Mouse (Mus musculus) ES-Bruce4 (cell line): ENCODE measurements at regions not wholly inside any gene's neighbourhood (a gene's known extent, or its start where the extent isn't known, plus 50 kb on each side); places are given as distances from the start of the nearest gene placed in this dataset.

Source experiments
- CTCF ChIP-seq: IDR thresholded peaks from one replicate; pipeline ENCODE4 v1.8.1; 2011; ENCODE audit warnings: low read depth, low read length
- EP300 ChIP-seq: IDR thresholded peaks from 2 replicates; pipeline ENCODE4 v1.6.1; 2011; ENCODE audit warnings: low read depth, low read length; ENCODE audit not compliant: insufficient read depth
- POLR2A ChIP-seq: IDR thresholded peaks from one replicate; pipeline ENCODE4 v1.8.1; 2011; ENCODE audit warnings: low read length; ENCODE audit not compliant: insufficient read depth

DNA sequence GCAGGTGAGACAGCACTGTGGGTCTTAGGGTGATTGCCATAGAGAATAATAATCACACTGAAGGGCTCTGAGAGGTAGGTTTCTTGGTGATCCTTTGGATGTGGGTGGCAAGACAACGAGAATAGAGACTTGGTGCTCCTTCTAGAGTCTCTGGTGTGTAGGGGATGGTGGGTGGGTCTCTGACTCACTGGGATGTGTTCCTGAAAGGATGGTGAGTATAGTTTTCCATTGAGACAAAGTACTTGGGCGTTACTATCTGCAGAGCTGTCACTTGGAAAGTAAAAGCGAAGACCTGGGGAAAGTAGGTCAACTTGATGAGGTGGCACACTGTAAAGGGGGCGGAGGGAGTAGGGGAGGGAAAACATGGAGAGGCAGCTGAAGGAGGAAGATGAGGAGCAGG lies 191.3 kb downstream of the Gm11011 start:
- TF ChIP-seq CTCF (no peak), POLR2A (no peak), EP300 (no peak)
